Mouse (Mus musculus) liver, adult 2 months (tissue): ENCODE results near the gene Spout1.

Experiments used
- CTCF ChIP-seq: fragments of 200-500 bp; IDR thresholded peaks from 2 replicates; pipeline ENCODE4 v1.5.1; 2011; ENCODE audit warnings: low read depth, low read length, control low read depth
- POLR2A ChIP-seq: fragments of 200-500 bp; IDR thresholded peaks from 2 replicates; pipeline ENCODE4 v1.6.1; 2011; ENCODE audit warnings: low read length, control low read depth; ENCODE audit not compliant: insufficient read depth; ENCODE audit errors: extremely low read depth

- TF ChIP-seq POLR2A (no peak), CTCF (no peak)
These were observed 5.5 kb upstream of the Spout1 start for GRCm38 (mm10) chr2:30183721-30184120.
